Comparison of ENCODE assay signal across 17 mouse cellular contexts in the genomic region with DNA sequence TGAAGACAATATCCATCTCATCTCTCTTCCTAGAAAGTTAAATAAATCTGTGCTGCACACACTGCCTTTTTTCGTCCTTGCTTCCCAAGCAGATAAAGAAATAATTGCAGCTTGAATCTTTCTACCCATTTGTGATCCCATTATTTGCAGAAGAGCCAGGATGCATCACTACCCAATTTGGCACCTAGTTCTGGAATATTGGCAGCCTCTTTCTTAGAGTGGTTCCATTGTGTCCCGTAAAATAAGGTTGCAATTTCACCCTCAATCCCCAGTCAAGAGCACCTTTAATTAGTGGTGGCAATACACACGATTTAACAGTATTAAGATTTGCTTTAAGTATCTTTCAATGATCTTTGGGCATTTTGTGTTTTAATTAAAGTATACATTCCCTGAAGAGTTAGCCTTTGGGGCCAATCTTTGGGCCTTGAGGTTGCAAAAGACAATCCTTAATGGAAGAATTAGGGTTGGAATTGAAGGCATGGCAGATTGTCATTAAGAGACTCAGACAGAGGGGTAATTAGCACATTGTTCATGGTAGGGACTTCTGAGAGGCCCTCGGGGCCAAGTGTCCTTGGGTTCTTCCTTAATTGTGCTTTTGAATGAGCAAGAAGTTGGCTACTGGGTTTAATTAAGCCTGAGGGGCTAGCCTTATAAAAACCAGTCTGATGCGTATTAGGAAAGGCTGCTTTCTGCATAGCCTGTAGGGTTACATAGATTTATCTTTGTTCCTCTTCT.
"Had no signal": no experiment of that assay in that cellular context is flagged by ENCODE, and none has a peak within 500 bp of the region (broad histone marks: within the 10 kb centered on the region; RNA-seq: fewer than 3 reads in every experiment).

No protein-coding gene starts in this region.

- ATAC-seq: lung, postnatal 0 days had no signal

- H3K4me2 ChIP-seq: liver, embryonic 11.5 days; liver, embryonic 15.5 days; neural tube, embryonic 15.5 days had no signal

- H3K27me3 ChIP-seq: liver, embryonic 15.5 days; neural tube, embryonic 15.5 days had no signal

- H3K4me3 ChIP-seq: layer of hippocampus, adult 2 months; liver, embryonic 15.5 days; myocyte; neural tube, embryonic 15.5 days had no signal

- H3K9me3 ChIP-seq: liver, embryonic 15.5 days; neural tube, embryonic 15.5 days had no signal

- H3K9ac ChIP-seq: liver, embryonic 15.5 days; neural tube, embryonic 15.5 days had no signal

- DNase-seq: kidney, adult 11 months; kidney, adult 9 months; kidney, postnatal 10 days; kidney, postnatal 4 days; left cerebral cortex, postnatal 4 days; lung, adult 2 months; lung, postnatal 36 days; right cerebral cortex, postnatal 4 days; spleen, adult 18-20 months; thymus, adult 2 months; thymus, postnatal 36 days had no signal

- H3K4me1 ChIP-seq: liver, embryonic 15.5 days had no signal

- H3K36me3 ChIP-seq: liver, embryonic 15.5 days; neural tube, embryonic 15.5 days had no signal

- H3K27ac ChIP-seq: layer of hippocampus, adult 2 months; liver, embryonic 15.5 days; neural tube, embryonic 15.5 days had no signal
